Mouse (Mus musculus): Measurements from ENCODE around the gene Trpc3. TPM values are rescaled to one million over a fixed set of nuclear protein-coding genes. Genes with fewer than 3 reads are reported as not detected.
"Not testable (repeated sequence)": the region's sequence is repeated elsewhere in the genome, so short reads cannot be mapped to it uniquely, and the experiment has no call there.

The Trpc3 gene
- total RNA-seq, 1 experiment from 2014 or later, result 2.4 TPM

GRCm38 (mm10) chr3:36599773-36600172, 90.2 kb downstream of the Trpc3 start:
- not testable (repeated sequence) for DNase-seq

GRCm38 (mm10) chr3:36598811-36599210, 91.2 kb downstream of the Trpc3 start:
- no peak for DNase-seq

DNA sequence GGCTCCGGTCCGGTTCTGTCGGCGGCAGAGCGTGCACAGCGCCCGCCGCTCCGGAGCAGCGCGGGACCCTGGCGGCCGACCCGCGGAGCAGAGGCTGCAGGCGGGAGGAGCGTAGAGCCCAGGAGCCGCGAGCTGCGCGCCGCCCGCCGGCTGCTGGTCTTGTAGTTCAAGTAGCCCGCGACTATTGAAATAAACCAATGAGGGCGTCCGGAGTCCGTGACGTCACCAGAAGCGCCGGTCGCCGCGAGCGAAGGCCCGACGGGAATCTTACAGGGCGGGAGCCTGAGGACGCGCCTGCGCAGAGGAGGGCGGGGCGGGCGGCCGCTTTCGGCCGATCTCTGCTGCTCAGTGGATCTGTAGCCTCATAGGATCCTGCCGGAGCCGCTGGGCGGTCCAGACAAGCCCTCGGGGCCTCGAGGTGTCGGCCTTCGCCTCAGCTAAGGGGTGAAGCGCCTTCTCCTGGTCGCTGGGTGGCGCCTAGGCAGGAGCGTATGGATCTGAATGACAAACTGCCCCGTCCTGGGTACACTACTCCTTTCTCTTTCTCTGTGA, 118.1 kb downstream of the Trpc3 start, which contains the start of gene Ccna2:
TSS of gene Ccna2 (minus strand) at position 324 of the 552 bp plus-strand sequence.
- DNase-seq, result peak; percentile 99

DNA sequence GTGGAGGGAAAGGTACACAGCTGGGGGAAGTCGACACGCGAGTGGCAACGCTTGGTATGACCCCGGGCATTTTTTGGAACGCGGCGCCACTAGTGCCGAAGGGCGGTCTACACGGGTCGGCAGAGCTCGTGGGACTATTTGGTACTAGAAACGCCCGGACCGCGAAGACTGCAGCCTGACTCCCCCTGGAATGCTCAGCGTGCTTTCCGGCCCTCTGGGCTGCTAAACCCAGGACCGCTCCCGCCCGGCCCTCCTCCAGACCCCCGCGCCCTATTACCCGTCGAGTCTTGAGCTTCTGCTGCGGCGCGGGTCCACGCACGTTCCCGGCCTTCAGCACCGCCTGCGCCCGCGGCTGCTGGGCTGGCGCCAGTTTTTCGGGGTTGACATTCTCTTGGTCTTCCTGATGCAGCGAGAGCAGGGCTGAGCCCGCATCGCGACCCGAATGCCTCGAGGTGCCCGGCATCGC, 118.6 kb downstream of the Trpc3 start:
- peak; percentile 54 for DNase-seq

Other genes with a start within 250 kb of the Trpc3 start
- gene Anxa5, start 214.3 kb downstream of the Trpc3 start, total RNA-seq (2021), result 409 and 424 TPM in 2 replicates
- 0.78 and 1.7 TPM in 2 replicates for gene 1810062G17Rik, start 214.2 kb downstream of the Trpc3 start, total RNA-seq (2021)
- gene Gm11549, start 168.4 kb downstream of the Trpc3 start, total RNA-seq (2021), result 0.23 TPM in 1 of 2 replicates, not detected in the other
- gene Exosc9, start 137.6 kb downstream of the Trpc3 start, total RNA-seq (2021), result 30.2 and 32.9 TPM in 2 replicates
- 28.7 and 30.6 TPM in 2 replicates for gene Ccna2, start 118.0 kb downstream of the Trpc3 start, total RNA-seq (2021)
- gene Bbs7, start 76.7 kb downstream of the Trpc3 start, total RNA-seq (2021), result 9.0 and 11.8 TPM in 2 replicates
- gene 4932438A13Rik, start 172.9 kb upstream of the Trpc3 start, total RNA-seq (2021), result 42.6 and 49.7 TPM in 2 replicates